Mouse (Mus musculus): ENCODE results near the gene Ceacam18. TPM values are rescaled to one million over a fixed set of nuclear protein-coding genes. Genes with fewer than 3 reads are reported as not detected.

Ceacam18 gene
- under 1 TPM in 1 of 2 experiments, not detected in 1; 0.18 TPM for polyA plus RNA-seq (2017; shearing (Covaris generic))

DNA sequence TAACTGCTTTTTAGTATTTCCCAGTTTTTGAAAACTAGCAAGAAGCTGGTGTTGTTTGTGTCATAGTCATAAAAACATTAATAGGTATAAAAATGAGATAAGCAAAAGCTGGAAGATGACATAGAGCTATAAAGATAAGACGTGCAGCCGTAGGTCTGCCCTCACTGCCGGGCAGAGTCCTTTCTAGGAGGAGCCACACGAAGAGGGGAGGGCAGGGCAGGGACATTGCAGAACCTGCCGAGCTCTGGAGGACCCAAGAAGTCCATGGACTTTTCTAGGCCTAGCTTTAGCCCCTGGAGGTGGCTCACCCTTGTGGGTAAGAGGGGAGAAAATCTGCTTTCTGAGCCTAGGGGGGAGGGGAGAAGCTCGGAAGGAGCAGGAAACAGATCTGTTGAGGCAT lies at the start of gene Ceacam18:
Gene Ceacam18, plus strand, starts transcription at position 208 of the 400 bp plus-strand sequence.

DNA sequence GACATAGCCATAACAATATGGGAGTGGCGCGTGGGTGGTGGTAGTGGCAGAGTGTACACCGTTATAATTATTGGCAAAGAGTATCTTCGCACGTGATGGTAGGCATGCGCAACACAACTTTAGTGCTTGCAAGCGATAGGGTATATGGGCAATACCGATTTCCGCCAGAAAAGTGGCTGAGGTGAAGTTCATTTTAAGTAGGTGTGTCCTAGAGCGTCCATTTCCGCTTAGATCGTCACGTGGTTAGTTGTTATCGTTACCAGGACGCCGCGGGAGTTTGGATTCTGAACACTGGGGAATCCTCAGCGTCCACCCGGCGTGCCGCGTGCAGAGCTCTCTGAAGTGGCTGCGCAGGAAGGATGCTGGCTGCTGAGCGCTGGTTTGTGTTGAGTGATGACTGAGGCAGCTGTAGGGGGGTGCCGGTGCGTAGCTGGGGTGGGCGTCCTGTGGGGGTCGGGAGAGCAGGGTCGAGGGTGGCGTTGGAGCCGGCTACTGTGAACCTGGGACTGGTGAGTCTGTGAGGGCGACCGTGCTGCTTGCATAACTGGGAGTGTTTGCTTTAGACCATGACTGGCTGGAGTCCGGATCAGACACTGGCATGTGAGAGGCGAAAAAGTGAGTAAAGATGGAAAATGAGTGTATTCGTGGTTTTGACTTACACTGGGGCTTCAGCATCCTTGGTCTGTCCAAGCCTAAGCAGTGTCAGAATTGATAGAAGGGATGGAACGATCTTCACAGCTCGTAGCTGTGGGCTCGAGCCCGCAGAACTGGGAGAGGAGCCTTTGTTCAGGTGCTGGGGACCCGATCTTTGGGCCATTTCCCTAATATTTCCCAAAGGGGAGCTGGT lies 27.4 kb upstream of the Ceacam18 start, which contains the start of gene Zfp819:
Gene Zfp819, plus strand, starts transcription at position 274 of the 847 bp plus-strand sequence.

DNA sequence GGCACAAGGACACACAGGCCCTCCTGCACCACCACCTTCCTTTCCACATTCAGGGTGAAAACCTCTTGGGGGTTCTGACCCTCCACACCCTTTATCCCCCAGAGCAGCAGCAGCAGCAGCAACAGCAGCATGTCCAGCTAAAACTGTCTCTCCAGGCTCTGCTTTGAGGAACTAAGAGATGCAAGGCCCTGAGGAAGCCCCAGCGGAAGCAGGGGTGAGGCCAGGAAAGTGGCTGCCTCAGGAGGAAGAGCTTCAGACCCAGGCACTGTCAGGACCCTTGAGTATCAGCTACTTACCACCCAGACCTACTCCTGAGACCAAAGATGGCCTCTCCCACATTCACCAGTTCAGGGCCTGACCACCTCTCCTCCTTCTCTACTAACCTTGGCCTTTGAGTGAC lies 25.5 kb downstream of the Ceacam18 start, which contains the start of gene Siglece:
Gene Siglece, minus strand, starts transcription at position 160 of the 400 bp plus-strand sequence.

DNA sequence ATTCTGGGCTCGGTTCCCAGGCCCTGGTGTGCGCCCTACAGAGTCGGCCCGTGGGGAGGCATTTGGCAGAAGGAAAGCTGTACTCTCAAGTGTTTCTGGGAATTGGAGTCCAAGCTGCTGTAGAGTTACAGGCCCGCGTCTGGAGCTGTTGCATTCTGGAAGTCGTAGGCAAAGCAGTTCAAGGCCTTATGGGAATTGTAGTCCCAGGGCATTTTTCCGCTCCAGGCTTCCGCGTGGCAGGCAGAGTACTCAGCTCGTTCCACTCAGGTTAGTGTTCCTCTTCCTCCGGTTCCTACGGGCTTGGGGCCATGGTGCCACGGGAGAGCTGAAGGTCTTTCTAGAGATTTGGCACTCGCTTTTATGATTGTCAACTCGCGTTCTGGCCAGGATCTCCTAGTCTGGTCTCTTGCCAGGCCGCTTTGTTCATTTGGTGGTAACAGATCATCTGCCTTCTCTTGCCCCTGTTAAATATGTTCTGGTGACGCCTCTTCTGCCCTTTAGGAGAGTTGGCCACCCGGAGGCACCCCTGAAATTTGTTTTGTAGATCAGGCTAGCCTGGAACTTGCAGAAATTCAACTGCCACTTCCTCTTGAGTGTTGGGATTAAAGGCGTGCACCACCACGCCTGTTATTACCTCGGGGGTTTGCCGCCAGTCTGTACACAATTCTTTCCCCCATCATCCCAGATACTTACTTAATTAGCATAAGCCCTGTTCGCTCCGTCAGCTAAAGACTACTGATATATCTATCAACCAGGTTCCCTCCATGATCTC lies 37.5 kb downstream of the Ceacam18 start, which contains the start of gene Ctu1:
Gene Ctu1, plus strand, starts transcription at position 208 of the 772 bp plus-strand sequence.

DNA sequence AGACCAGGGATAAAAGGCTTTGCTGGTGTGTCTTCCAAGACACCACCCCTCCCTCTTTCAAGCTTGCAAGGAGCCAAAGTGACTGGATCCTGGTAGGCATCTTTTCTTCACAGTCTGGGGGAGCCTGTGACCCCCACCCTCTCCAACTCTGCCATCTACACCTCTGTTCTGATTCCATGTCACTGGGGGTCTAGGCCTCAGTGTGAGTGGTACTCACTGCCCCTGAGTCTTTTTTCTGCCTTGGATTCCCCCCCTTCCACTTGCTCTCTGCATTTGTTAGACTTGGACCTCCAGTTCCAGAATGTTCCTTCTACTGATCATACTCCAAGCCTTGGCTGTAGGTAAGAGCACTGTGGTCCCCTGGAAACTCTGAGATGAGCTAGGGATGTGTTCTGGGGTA lies 55.6 kb downstream of the Ceacam18 start, which contains the start of gene Klk14:
Gene Klk14, plus strand, starts transcription at position 301 of the 400 bp plus-strand sequence.

Other genes with a start within 250 kb of the Ceacam18 start
- gene Siglecg, start 226.5 kb upstream of the Ceacam18 start, polyA plus RNA-seq (2017; shearing (Covaris generic)) = 1 to 10 TPM; 2.5 to 3.1 TPM
- not detected for gene Lim2, start 207.0 kb upstream of the Ceacam18 start, polyA plus RNA-seq (2017; shearing (Covaris generic))
- gene Nkg7, start 197.6 kb upstream of the Ceacam18 start, polyA plus RNA-seq (2017; shearing (Covaris generic)) = 100 to 1,000 TPM; 182 to 285 TPM
- gene Cldnd2, start 193.9 kb upstream of the Ceacam18 start, polyA plus RNA-seq (2017; shearing (Covaris generic)) = under 1 TPM in 1 of 2 experiments, not detected in 1; 0.50 TPM
- gene Etfb, start 190.6 kb upstream of the Ceacam18 start, polyA plus RNA-seq (2017; shearing (Covaris generic)) = 100 to 1,000 TPM; 109 to 133 TPM
- gene Gm45233, start 190.6 kb upstream of the Ceacam18 start, polyA plus RNA-seq (2017; shearing (Covaris generic)) = not detected
- 1 to 10 TPM; 5.6 to 8.2 TPM for gene Vsig10l, start 171.6 kb upstream of the Ceacam18 start, polyA plus RNA-seq (2017; shearing (Covaris generic))
- gene Iglon5, start 144.6 kb upstream of the Ceacam18 start, polyA plus RNA-seq (2017; shearing (Covaris generic)) = under 1 TPM in 1 of 2 experiments, not detected in 1; 0.25 TPM
- gene 4931406B18Rik, start 128.8 kb upstream of the Ceacam18 start, polyA plus RNA-seq (2017; shearing (Covaris generic)) = under 1 TPM; 0.08 to 0.45 TPM
- under 1 TPM in 1 of 2 experiments, not detected in 1; 0.10 TPM for gene Cd33, start 90.3 kb upstream of the Ceacam18 start, polyA plus RNA-seq (2017; shearing (Covaris generic))
- gene Zfp658, start 72.5 kb upstream of the Ceacam18 start, polyA plus RNA-seq (2017; shearing (Covaris generic)) = 1 to 10 TPM; 4.8 to 7.8 TPM
- 10 to 100 TPM in 1 of 2 experiments, 1 to 10 TPM in 1; 7.4 to 11.1 TPM for gene Zfp719, start 55.1 kb upstream of the Ceacam18 start, polyA plus RNA-seq (2017; shearing (Covaris generic))
- not detected for gene Zfp819, start 27.5 kb upstream of the Ceacam18 start, polyA plus RNA-seq (2017; shearing (Covaris generic))
- under 1 TPM in 1 of 2 experiments, not detected in 1; 0.20 TPM for gene Siglece, start 25.5 kb downstream of the Ceacam18 start, polyA plus RNA-seq (2017; shearing (Covaris generic))
- gene Ctu1, start 37.3 kb downstream of the Ceacam18 start, polyA plus RNA-seq (2017; shearing (Covaris generic)) = 10 to 100 TPM in 1 of 2 experiments, 1 to 10 TPM in 1; 8.3 to 10.0 TPM
- gene Klk14, start 55.7 kb downstream of the Ceacam18 start, polyA plus RNA-seq (2017; shearing (Covaris generic)) = under 1 TPM in 1 of 2 experiments, not detected in 1; 0.22 TPM
- gene Klk13, start 77.9 kb downstream of the Ceacam18 start, polyA plus RNA-seq (2017; shearing (Covaris generic)) = under 1 TPM in 1 of 2 experiments, not detected in 1; 0.26 TPM
- gene Klk12, start 134.2 kb downstream of the Ceacam18 start, polyA plus RNA-seq (2017; shearing (Covaris generic)) = under 1 TPM in 1 of 2 experiments, not detected in 1; 0.19 TPM
- under 1 TPM; 0.28 to 0.97 TPM for gene Klk11, start 139.9 kb downstream of the Ceacam18 start, polyA plus RNA-seq (2017; shearing (Covaris generic))
- under 1 TPM; 0.11 to 0.21 TPM for gene Klk10, start 146.3 kb downstream of the Ceacam18 start, polyA plus RNA-seq (2017; shearing (Covaris generic))
- gene Klk9, start 157.2 kb downstream of the Ceacam18 start, polyA plus RNA-seq (2017; shearing (Covaris generic)) = 1 to 10 TPM in 1 of 2 experiments, under 1 TPM in 1; 0.92 to 1.5 TPM
- 100 to 1,000 TPM; 112 to 189 TPM for gene Klk8, start 162.9 kb downstream of the Ceacam18 start, polyA plus RNA-seq (2017; shearing (Covaris generic))
- under 1 TPM; 0.11 to 0.64 TPM for gene Klk7, start 176.6 kb downstream of the Ceacam18 start, polyA plus RNA-seq (2017; shearing (Covaris generic))
- gene Klk6, start 189.8 kb downstream of the Ceacam18 start, polyA plus RNA-seq (2017; shearing (Covaris generic)) = under 1 TPM; 0.18 to 0.43 TPM
- under 1 TPM in 1 of 2 experiments, not detected in 1; 0.31 TPM for gene Klk5, start 207.3 kb downstream of the Ceacam18 start, polyA plus RNA-seq (2017; shearing (Covaris generic))
- gene Klk4, start 246.5 kb downstream of the Ceacam18 start, polyA plus RNA-seq (2017; shearing (Covaris generic)) = not detected